Mouse (Mus musculus) CH12.LX (cell line): ENCODE data around the gene Stpg1.

Experiments
- CTCF ChIP-seq, 2 experiments: IDR thresholded peaks in 1 of 2; conservative IDR thresholded peaks in 1 of 2; 2 replicates each; pipeline ENCODE4 v1.5.1; 2011 to 2012; ENCODE audit warnings: low read depth in 2 of 2, low read length in 2 of 2, improper control_type of control experiment in 1 of 2, inconsistent platforms in 1 of 2, mild to moderate bottlenecking in 1 of 2, moderate library complexity in 1 of 2
- EP300 ChIP-seq: IDR thresholded peaks from 2 replicates; pipeline ENCODE4 v1.6.1; 2011; ENCODE audit warnings: low read length, improper control_type of control experiment
- MAFK ChIP-seq: IDR thresholded peaks from 2 replicates; pipeline ENCODE4 v1.6.1; 2011; ENCODE audit warnings: low read length, improper control_type of control experiment; ENCODE audit not compliant: insufficient replicate concordance
- MAX ChIP-seq: IDR thresholded peaks from 2 replicates; pipeline ENCODE4 v1.6.1; 2011; ENCODE audit warnings: low read length, improper control_type of control experiment
- MEF2A ChIP-seq: IDR thresholded peaks from 2 replicates; pipeline ENCODE4 v1.6.1; 2014; ENCODE audit warnings: low read depth, mild to moderate bottlenecking, inconsistent platforms, low read length, improper control_type of control experiment, borderline replicate concordance
- RAD21 ChIP-seq: IDR thresholded peaks from 2 replicates; pipeline ENCODE4 v1.6.1; 2011; ENCODE audit warnings: low read depth, mild to moderate bottlenecking, low read length, improper control_type of control experiment, moderate library complexity
- RCOR1 ChIP-seq: conservative IDR thresholded peaks from 2 replicates; pipeline ENCODE4 v1.6.1; 2012; ENCODE audit warnings: low read depth, mild to moderate bottlenecking, inconsistent platforms, low read length, improper control_type of control experiment
- ZNF384 ChIP-seq: IDR thresholded peaks from 2 replicates; pipeline ENCODE4 v1.6.1; 2012; ENCODE audit warnings: low read depth, low read length, improper control_type of control experiment, inconsistent platforms

DNA sequence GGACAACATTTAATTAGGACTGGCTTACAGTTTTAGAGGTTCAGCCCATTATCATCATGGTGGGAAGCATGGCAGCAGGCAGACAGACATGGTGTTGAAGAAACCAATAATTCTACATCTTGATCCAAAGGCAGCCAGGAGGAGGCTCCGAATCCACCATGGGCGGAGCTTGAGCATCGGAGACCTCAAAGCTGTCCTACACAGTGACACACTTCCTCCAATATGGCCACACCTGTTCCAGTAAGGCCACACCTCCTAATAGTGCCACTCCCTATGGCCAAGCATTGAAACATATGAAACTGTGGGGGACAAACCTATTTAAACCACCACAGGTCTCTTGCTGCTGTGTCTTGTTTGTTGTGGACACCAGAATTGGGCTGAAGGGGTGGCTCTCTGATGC lies 40.4 kb downstream of the Stpg1 start:
- TF ChIP-seq MAFK = no peak
- no peak for TF ChIP-seq CTCF (conservative IDR thresholded peaks at IDR 0.05 in 1 of 2, IDR thresholded peaks at IDR 0.05 in 1 of 2; ENCODE audit: low read depth in 2 of 2, low read length in 2 of 2)
- TF ChIP-seq MEF2A = no peak
- no peak for TF ChIP-seq RAD21
- TF ChIP-seq EP300 = no peak
- no peak for TF ChIP-seq RCOR1
- TF ChIP-seq ZNF384 = no peak
- TF ChIP-seq MAX = no peak
